Mouse (Mus musculus) lung, postnatal 10 days (tissue): ENCODE measurements at regions not wholly inside any gene's neighbourhood (a gene's known extent, or its start where the extent isn't known, plus 50 kb on each side); places are given as distances from the start of the nearest gene placed in this dataset.

Experiments
- DNase-seq: peaks from one replicate; pipeline ENCODE4 v3.0.0; 2021

DNA sequence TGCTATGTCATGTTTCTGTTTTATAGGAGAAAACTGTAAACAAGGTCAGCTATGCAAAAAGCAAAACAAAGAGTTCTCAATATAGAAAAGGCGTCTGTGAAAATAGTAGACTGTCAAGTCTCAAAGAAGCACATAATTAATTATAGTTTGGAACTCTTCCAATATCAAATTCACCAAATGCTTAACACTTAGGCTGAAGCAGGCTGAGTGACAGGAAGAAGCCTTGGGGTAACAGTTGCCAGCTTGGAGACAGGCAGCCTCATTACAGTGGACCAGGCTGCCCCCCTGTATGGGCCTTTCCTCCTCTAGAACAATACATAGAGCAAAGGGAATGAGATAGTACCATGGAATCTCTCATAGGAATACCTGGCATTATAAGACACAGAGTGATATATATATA is 364.8 kb upstream of the Tenm2 start:
- DNase-seq: no peak

DNA sequence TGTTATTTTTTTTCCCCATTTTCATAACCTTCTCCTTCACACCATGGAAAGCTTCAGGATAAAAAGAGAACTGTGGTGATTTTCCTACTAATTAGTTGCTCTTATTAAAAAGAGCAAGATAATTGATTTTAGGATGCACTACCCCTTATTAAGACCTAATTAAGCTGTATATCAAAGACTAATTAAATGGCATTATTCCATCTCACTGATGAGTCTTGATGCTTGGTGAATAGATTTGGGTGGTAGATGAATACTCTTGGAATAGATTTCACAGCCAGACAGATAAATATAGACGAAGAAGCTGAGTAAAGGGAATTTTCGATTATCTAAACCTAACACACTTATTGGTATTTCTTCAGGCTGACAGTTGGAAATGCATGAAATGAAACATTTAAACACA is 346.5 kb upstream of the Tenm2 start:
- no peak for DNase-seq

DNA sequence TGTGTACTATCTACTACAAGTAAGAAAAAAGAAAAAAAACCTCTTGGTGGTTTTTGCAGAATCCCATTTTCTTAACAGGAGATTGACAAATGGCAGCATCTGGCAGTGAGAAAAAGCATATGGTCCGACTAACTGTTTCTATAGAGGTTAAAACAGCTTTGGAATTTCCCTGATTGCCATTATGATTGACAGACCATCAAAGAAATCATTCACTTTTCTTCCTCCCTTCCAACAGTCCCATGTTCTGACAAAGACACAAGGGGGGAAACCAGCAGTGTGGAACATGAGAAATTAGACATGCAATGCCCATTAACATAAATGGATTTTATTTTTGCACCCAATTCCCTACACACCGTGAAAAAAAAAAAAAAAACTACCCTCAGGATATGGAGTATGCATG is 297.9 kb upstream of the Tenm2 start:
- no peak for DNase-seq

DNA sequence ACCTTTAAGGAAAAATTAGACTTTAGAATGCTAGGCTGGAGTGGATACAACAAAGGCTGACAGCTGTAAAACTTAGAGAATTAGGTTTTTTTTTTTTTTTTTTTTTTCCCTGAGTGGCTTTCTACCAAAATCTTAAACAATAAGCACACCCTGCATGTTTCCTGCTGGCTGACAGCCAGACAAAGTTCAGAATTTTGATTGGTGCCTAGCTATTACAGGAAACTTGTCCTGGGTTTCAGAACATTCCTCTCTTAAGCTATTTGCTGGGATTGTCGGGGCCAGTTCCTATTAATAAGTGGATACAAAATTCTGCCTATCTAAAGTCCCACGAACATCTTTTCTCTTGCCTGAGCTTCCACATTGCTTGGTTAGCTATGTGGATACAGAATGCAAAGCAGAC is 296.7 kb upstream of the Tenm2 start:
- DNase-seq: peak; percentile 36

DNA sequence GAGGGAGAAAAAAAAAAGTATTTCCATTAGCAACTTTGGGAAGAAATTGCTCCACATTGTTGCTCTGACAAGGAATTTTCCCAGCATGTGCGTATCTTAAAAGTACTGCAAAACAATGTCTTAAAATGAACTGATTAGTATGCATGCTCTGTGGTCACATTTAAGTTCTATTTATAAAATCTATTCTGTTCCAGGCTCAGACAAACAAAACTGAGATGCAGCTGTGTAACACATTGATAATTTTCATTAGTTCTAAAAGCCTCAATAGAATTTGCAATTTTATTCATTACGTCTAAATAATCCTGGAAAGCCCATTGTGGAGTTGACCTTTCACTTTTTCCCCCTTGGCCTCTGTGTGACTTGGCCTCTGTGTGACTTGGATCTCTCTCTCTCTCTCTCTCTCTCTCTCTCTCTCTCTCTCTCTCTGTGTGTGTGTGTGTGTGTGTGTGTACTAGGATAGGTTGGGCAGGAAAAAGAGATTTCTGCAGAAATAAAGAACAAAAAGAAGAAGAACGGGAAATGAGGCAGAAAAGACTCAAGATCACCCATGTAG is 262.8 kb upstream of the Tenm2 start:
- no peak for DNase-seq

DNA sequence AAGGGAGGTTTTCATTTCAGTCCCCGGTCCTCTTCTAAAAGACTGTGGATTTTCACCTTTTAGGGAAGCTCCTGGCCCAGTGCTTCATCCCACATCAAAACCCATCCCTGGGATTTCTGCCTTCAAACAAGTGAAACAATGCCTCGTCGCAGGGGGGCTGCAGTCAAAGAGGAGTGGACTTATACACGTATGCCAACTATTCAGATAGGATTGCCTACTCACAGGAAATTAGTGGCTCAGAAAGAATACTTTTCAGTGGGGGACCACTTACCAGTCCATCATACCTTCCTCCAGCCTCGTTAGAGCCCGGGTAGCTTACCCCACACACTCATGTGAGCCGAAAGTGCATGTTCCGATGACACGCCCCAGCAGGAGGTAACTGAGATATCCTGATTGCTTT is 262.1 kb upstream of the Tenm2 start:
- DNase-seq: no peak

DNA sequence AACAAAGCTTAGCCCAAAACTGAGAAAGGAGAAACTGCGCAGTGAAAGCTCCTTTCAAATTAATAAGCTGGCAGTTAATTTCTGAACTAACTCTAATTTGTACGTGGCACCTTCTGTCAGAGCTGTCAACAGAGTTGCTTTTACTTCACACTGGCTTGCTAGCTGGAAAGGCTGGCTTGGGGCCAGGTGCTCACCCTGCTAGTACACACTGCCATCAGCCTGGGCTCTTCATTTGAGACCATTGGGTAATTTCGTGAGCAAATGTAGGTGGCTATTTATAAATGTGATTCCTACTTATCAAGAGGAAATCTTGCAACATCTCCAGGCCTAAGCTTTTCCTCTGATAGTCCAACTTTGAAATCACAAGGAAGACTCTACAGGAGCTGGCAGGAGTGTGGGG is 244.5 kb upstream of the Tenm2 start:
- peak; percentile 26 for DNase-seq

DNA sequence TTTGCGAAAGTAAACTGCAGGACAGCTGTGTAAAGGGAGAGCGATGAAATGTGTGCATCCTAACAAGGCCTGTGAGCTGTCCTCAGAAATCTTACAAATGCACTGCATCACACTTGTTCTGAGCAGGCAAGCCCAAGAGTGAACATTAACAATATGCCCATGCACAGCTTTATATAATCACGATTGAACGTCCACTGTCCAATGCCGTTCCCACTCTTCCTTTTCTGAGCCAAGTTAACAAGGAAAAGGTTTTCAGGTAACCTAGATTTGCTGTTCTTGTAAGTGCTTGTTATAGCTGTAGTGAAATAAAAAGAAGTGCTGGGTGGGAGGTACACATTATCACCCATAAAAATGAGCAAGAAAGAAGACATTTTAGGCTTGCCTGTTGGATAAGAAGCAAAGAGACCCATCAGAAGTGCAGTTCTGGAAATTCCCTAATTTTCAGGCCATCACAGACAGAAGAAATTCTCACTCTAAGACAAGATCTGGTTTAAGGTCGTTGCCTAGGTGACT is 243.3 kb upstream of the Tenm2 start:
- no peak for DNase-seq

DNA sequence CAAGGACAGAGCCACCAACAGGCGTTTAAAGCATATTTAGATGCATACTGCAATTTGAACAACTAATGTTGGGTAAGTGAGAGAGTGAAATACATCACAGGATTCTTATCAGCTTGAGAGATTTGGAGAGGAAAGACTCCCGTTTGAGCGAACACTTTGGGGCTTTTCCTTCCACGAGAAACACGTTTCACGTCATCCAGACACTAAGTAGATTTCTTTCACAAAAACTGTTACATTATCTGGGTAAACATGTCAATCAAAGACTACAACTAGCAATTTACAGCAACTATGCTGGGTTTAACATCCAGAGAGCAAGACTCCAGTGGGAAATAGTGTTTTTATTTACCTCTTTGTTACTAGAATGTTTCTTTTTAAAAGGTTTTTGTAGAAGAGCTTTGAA is 238.3 kb upstream of the Tenm2 start:
- DNase-seq: no peak

DNA sequence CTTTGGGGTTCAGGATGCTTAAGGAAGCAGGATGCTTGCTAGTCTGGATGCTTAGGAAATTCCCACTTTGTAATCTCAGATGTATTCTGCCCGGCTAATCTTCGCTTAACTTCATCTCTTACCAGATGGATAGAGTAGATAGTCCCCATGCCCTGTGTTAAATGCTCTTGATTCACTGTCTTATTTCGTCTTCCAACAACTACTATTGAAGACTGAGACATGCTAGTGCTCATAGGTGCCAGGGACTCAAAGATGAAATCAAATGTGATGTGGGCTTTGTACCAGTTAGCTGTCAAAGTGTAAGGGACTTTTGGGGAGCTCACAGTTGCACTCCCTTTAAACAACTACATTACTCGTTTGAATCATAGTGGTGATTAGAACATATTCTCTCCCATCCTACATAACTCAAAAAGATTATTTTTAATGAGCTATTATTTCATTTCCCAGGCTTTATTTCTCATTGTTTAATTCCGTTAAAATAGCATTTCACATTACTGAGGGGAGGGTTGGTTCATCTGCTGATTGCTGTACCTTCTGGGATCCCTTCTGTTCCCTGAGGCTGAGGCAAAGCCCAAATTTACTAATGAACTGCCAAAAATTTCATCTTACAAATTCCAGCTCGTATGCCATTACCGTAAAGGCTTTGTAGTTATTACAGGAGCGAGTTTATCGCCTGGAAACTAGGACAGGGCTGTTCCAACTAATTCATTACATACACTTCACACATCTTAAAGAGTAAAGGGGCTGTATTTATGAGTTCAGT is 228.1 kb upstream of the Tenm2 start:
- DNase-seq: no peak

DNA sequence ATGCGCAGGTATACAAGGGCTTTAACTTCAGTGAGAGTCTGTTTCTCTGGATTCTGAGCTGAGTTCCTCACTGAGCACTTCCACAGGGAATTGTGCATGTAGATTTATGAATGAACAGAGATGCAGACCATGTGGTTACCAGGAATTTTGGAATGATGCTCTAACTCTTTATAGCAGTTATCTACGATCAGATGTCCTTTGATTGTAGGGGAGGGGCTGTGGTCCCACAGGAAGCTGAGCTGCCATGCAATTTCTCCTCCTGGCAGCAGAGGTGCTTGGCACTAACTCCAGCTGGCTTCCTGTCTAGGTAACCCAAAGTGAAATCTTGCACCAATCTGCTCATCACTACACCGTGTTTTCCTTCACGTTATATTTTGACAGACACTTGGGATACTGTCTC is 226.6 kb upstream of the Tenm2 start:
- DNase-seq: no peak

DNA sequence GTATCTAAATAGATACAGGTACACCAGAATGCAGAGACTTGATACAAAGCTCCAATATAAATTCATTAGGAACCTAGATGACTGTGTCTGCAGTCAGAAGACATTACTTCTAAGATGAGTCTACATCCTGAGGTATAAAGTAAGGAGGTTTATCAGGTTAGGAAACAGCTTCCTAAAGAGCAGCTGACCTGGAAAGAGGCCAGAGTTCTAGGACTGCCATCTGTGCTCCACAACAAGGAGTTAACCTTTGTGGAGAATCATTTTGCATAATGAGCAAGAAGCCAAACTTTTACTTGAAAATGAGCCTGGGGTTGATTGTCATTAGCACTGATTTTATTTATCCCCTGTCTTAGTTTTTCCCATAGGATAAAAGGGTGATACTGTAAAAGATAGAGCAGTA is 211.6 kb upstream of the Tenm2 start:
- no peak for DNase-seq

DNA sequence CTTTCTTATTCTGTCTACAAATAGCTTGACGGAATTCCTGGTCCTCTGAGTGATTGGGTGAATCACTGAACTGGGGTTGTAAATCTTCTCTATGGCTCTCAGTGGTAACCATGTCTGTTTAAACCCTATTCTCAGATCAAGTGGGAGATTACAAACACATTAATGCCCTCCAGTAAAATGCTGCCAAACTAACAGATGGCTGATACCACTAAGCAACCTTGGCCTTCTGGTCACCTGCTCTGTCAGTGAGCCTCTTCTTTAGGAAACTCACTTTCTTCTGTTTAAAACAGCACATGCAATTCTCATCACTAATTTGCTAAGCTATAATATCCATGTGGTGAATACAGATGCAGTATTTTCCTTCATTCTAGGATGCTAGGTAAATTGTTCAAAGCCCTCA is 210.9 kb upstream of the Tenm2 start:
- DNase-seq: no peak

DNA sequence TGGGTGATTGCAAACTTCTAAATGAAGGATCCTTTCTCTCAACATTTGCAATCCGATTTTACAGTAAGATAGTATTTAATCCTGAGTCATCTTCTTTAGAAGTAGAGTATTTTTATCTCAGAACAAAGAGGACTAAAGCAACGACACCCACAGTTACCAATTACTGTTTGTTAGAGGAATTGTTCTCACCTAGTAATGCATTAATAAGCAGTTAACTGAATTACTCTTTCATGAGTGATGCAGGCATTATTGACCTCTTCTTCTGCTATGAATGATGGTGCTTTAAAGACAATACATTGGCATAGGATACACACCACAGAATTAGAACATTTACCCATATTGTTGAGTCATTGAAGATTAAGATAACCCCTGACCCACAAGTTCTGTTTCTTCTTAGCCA is 207.0 kb upstream of the Tenm2 start:
- no peak for DNase-seq

DNA sequence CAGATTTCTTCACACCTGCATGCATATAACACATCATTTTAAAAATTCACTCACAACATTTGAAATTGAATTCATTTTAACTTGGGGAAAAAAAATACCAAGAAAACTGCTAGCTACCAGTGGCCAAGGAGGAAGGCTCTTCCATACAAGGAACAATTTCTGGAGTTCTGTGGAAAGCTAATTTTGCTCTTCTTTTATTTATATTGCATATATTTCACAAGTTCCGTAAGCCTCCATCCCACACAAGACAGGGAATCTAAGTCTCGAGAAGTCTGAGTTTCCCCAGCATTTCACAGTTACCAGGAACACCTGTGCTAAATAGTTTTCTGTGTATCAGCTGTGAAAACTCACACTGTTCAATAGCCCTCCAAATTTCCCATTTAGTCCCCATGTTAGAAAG is 198.8 kb upstream of the Tenm2 start:
- no peak for DNase-seq

DNA sequence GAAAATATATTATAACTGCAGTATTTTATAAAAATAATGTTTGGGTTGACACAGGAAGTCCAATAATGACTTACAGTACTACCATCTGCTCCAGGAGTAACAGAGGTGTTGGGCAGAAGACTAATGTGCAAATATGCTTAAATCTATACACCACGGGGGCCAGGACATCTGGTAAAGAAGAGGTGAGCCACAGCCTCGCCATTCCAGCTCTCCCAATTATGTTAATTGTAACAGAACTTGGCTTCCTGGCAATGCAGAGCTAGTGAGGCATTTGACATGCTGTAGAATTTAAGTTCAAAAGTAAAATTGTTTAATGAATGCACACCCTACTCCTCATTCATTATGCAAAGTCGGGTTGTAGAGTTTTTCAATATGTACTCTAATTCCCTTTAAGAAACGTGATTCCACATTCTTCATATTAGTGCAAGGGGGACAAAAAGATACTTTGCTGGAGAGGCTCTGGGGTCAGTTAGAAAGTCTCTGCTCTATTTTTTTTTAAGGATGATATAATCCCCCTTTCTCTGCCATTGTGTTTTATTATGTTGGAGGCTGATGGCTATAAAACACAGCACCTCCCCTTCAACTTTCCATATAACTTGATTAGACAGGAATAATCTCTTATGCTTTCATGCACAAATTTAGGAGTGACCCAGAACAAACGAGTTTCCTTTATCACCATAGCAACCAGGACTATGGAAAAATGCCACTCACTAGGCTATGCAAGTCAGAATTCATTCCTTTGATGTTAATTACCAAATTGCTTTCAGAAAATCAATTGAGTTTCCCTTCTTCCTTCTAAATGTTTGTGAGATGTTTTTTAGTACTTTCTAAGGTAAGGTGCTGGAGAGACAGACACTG is 188.8 kb upstream of the Tenm2 start:
- no peak for DNase-seq

DNA sequence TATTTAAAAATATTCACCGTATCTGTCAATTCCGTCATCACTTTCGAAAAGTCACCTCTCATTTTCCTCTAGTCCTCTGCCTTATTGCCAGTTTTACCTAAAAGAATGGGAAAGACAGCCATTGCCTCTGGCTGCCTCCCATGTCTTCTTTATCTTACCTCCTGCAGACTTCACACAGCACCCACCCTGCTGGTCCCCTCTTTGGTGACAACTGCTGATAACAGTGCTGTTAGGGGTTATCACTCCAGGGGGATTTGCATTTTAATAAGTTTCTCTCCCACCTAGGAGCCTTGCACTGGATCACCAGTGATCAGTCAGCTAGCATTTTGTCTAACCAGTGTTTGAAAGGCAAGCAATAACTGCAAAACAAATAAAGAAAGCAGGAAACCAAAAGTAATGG is 177.1 kb upstream of the Tenm2 start:
- DNase-seq: no peak

DNA sequence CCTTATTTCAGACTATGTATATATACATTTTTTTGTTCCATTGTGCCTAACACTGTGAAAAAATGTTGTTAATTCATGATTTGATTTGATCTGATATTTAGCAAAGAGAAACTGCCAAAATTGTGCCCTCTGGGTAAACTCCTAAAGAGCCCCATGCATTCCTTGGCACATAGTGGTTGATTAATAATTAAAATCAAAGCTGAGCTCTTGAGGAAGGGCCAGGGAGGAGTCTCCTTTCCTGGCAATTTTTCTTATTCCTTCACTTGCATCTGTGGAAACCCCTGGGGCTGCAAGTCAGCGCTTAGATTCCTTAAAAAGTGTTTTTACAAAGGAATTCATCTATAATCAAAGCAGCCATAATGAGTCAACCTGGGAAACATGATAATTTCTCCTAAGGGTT is 132.2 kb upstream of the Tenm2 start:
- no peak for DNase-seq

DNA sequence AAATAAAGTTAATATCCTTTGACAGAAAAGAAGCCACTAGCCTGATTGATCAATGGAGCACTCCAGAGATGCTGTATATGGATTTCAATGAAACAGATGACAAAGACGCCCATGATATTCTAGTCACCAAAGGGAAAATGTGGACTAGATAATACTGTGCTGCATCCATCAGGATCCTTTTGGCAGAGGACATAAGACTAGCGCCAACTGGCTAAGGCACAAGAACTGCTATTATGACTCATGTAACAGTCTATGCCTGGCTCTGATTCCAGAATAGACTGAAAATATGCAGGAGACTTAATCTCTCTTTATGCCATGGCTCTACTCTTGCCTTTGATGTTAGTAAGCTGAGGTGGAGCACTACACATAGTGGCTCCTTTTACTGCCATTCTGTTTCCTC is 128.7 kb upstream of the Tenm2 start:
- DNase-seq: peak; percentile 4

DNA sequence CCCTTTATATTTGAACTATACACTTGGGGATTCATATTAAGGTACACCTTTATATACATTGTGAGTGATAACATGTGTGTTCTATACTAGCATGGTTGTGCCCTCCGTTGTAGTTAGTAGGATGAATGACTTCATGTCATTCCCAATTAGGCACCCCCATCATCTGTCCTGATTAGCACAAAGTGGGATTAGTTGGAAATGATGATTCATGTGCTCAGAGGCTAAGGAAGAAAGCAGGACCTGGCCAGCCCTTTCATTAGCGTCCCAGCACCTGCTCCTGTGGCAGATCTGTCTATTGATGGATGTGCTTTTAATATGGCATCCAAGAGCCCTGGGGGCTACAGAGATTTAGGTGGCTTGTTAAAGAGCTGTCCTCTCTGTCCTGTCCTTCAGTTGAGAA is 119.3 kb upstream of the Tenm2 start:
- no peak for DNase-seq

DNA sequence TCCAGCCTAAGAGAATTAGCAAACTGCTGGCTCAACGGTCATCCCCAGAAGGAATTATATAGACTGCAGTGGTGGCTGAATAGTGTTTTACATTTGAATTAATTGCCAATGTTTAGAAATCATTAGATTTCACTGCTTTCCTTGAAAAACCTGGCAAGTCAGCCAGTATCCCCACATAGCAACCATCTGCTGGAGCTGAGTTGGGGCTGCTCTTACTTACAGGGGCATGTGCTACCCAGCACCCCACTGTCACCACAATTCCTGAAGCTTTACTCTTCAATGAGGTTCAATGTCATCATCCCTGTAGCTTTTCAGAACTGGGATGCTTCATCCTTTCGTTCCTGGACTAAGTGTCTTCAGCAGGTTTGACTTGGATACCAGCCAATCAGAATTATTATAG is 73.9 kb upstream of the Tenm2 start:
- DNase-seq: no peak

DNA sequence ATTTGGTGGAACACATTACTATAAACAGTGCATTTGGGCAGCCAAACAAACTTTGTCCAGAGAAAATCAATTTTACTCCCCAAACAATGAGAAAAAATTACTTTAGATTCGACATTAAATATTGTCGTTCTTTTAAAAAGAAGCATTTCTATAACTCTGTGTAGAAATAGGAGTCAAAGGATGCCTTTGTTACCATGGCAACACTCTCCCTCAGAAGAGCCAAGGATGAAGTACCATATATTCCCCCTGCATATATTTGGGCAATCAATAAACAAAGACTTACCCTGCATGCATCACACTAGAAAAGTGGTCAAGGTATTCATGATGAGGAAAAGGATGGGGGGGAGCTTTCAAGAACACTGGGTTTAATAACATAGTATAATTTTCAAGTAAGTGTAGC is 70.9 kb upstream of the Tenm2 start:
- DNase-seq: no peak
